Mouse (Mus musculus) neural tube, embryonic 14.5 days (tissue): ENCODE data around the gene Scn2b. TPM values are rescaled to one million over a fixed set of nuclear protein-coding genes. Genes with fewer than 3 reads are reported as not detected.

ENCODE experiments used
- polyA plus RNA-seq: library from polyadenylated mRNA; unstranded; fragments of >200 nt; fragmentation: Nextera tagmentation; extraction: Ambion mirVana; gene quantifications from 2 replicates; pipeline ENCODE4 v1.2.1, GENCODE M21; 2014

Scn2b gene
- polyA plus RNA-seq, 1 experiment from 2014 or later: 11.2 TPM

Other genes starting within 250 kb of the Scn2b start
- 16.5 and 23.1 TPM in 2 replicates for gene Kmt2a, start 236.5 kb upstream of the Scn2b start, polyA plus RNA-seq
- 756 and 860 TPM in 2 replicates for gene Atp5l, start 197.0 kb upstream of the Scn2b start, polyA plus RNA-seq
- gene Ube4a, start 152.2 kb upstream of the Scn2b start, polyA plus RNA-seq: 48.3 and 52.8 TPM in 2 replicates
- gene Cd3g, start 137.4 kb upstream of the Scn2b start, polyA plus RNA-seq: 0.22 TPM in 1 of 2 replicates, not detected in the other
- not detected in 2 replicates for gene Cd3d, start 136.0 kb upstream of the Scn2b start, polyA plus RNA-seq
- gene Cd3e, start 108.2 kb upstream of the Scn2b start, polyA plus RNA-seq: 0.31 TPM in 1 of 2 replicates, not detected in the other
- gene Mpzl2, start 78.0 kb upstream of the Scn2b start, polyA plus RNA-seq: 0.99 TPM in 1 of 2 replicates, not detected in the other
- gene Mpzl3, start 62.6 kb upstream of the Scn2b start, polyA plus RNA-seq: 1.0 and 1.4 TPM in 2 replicates
- gene Jaml, start 38.6 kb upstream of the Scn2b start, polyA plus RNA-seq: 0.22 TPM in 1 of 2 replicates, not detected in the other
- 0.08 and 0.13 TPM in 2 replicates for gene Scn4b, start 20.6 kb downstream of the Scn2b start, polyA plus RNA-seq
- not detected in 2 replicates for gene BC049352, start 64.2 kb downstream of the Scn2b start, polyA plus RNA-seq
- not detected in 2 replicates for gene Tmprss4, start 86.3 kb downstream of the Scn2b start, polyA plus RNA-seq
- gene Il10ra, start 151.4 kb downstream of the Scn2b start, polyA plus RNA-seq: 0.56 and 1.4 TPM in 2 replicates
- gene Tmprss13, start 201.3 kb downstream of the Scn2b start, polyA plus RNA-seq: 0.05 TPM in 1 of 2 replicates, not detected in the other